Mouse (Mus musculus) heart, postnatal 0 days (tissue): ENCODE measurements around the gene Gm11032.

Experiments used
- CTCF ChIP-seq: IDR thresholded peaks from 2 replicates; pipeline ENCODE4 v1.5.1; 2016; ENCODE audit warnings: antibody characterized with exemption, control low read depth, low read depth
- EP300 ChIP-seq: IDR thresholded peaks from 2 replicates; pipeline ENCODE4 v1.6.1; 2016; ENCODE audit warnings: antibody characterized with exemption, low read depth

DNA sequence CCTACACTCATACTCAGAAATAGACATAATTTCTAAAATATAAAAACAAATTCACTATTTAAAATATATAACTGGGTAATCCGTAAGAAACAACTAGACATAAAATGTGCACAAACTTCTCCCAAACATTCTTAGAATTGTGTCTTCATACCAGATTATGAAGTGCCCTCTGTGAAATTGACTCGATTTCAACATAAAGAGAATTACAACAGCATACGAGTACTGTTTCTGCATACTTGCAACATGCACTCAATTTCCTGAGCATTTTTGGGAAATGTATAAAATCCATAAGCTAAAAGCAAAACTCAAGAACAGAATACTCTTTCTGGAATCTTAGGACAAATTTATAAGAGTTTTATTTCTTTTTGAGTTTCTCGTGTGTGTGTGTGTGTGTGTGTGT lies 28.1 kb upstream of the Gm11032 start:
- TF ChIP-seq CTCF (no peak), EP300 (no peak)
